Mouse (Mus musculus): ENCODE measurements around the gene Dpep1. TPM values are rescaled to one million over a fixed set of nuclear protein-coding genes. Genes with fewer than 3 reads are reported as not detected.
A peak's percentile ranks its signal among the peaks of the same experiment; 100 is the strongest.
"Not testable (repeated sequence)": the region's sequence is repeated elsewhere in the genome, so short reads cannot be mapped to it uniquely, and the experiment has no call there.

Dpep1 gene
- polyA plus RNA-seq, 1 experiment from 2014 or later, result 1.0 TPM

GRCm38 (mm10) chr8:123215430-123215829 is 29.4 kb downstream of the Dpep1 start:
- no peaks in the 10 kb centered on the region for H3K27me3 ChIP-seq (ENCODE audit: control insufficient read depth, insufficient read depth, low read length)
- ATAC-seq (replicated peaks; ENCODE audit: insufficient number of reproducible peaks, low FRiP score, low TSS enrichment), result no peak
- no peak overlapping the region for H3K4me3 ChIP-seq (ENCODE audit: low read depth, low read length)
- peaks cover 21% of the 10 kb centered on the region for H3K4me1 ChIP-seq (ENCODE audit: control insufficient read depth, insufficient read depth, low read length)
- H3K36me3 ChIP-seq (ENCODE audit: control insufficient read depth, insufficient read depth, low read length), result 0 out of 2 replicates have a peak, but pooled peaks cover 2% of the 10 kb centered on the region
- no peak overlapping the region for H3K9ac ChIP-seq (ENCODE audit: low read depth, low read length)
- H3K4me2 ChIP-seq, result peak overlapping the region; percentile 6; the same call in 1 of the 2 replicates
- H3K27ac ChIP-seq (ENCODE audit: low read depth, low read length), result no peak overlapping the region
- 40% methylated on average over 3 of the region's 3 CpGs for WGBS (ENCODE audit: insufficient replicate concordance)
- H3K9me3 ChIP-seq (replicated peaks; ENCODE audit: control insufficient read depth, low read length), result no peaks in the 10 kb centered on the region

GRCm38 (mm10) chr8:123220917-123221316 is 34.9 kb downstream of the Dpep1 start:
- 79% methylated on average over 1 of the region's 1 CpGs for WGBS (ENCODE audit: insufficient replicate concordance)
- Histone ChIP-seq H3K4me1 (ENCODE audit: control insufficient read depth, insufficient read depth, low read length) (peaks cover 8% of the 10 kb centered on the region), H3K9me3 (replicated peaks; ENCODE audit: control insufficient read depth, low read length) (no peaks in the 10 kb centered on the region), H3K27me3 (ENCODE audit: control insufficient read depth, insufficient read depth, low read length) (no peaks in the 10 kb centered on the region), H3K9ac (ENCODE audit: low read depth, low read length) (no peak overlapping the region), H3K36me3 (ENCODE audit: control insufficient read depth, insufficient read depth, low read length) (no peaks in the 10 kb centered on the region), H3K4me2 (no peak overlapping the region), H3K4me3 (ENCODE audit: low read depth, low read length) (no peak overlapping the region), H3K27ac (ENCODE audit: low read depth, low read length) (no peak overlapping the region)
- no peak for ATAC-seq (replicated peaks; ENCODE audit: insufficient number of reproducible peaks, low FRiP score, low TSS enrichment)

DNA sequence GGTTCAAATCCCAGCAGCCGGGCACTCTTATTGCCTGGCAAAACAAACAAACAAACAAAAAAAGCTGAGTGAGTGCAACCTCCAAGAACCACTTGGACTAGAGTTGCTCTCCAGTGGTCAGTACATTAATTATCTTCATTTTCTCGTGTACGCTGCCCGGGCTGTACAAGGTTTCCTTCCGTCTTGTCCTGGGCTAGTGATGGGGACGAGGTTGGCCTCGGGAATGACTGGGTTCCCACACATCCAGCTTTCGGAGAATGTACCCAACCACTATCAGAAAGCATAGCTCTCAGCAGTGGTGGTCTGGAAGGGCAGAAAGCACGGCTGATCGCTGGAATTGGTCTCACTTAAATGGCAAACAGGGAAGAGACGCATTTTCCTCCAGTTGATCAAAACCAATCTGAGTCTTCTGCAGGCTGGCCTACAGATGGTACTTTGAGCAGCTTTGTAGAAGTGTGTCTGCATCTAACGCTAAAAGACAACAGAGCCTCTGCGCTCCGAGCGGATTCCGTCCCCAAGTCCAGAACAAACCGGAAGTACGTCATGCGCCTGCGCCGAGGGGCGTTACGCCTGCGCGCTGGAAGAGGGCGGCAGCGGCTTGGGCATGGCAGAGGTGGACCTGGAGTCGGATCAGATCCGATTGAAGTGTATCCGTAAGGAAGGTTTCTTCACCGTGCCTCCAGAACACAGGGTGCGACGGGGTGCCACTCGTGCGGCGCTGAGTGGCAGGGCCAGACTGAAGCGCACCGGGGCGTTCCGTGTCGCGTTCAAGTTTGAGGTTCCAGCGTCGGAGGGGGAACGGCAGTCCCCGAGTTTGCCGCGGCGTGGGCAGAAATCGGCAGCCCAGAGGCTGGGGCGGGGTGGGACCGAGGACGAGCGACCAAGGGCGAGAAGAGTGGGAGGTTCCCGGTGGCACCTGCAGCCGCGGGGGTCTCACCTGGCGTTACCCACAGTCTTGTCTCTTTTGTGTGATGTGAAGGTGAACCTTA is 38.5 kb downstream of the Dpep1 start, which contains the start of gene Cdk10:
Gene Cdk10, plus strand, starts transcription at position 565 of the 989 bp plus-strand sequence.
- Histone ChIP-seq H3K36me3 (ENCODE audit: control insufficient read depth, insufficient read depth, low read length) (0 out of 2 replicates have a peak, but pooled peaks cover 3% of the 10 kb centered on the region), H3K9ac (ENCODE audit: low read depth, low read length) (peak within 1 kb of the TSS; percentile 90), H3K4me1 (ENCODE audit: control insufficient read depth, insufficient read depth, low read length) (peaks cover 8% of the 10 kb centered on the region), H3K9me3 (replicated peaks; ENCODE audit: control insufficient read depth, low read length) (no peaks in the 10 kb centered on the region), H3K4me3 (ENCODE audit: low read depth, low read length) (peak within 1 kb of the TSS; percentile 84), H3K4me2 (peak within 1 kb of the TSS; percentile 98), H3K27me3 (ENCODE audit: control insufficient read depth, insufficient read depth, low read length) (no peaks in the 10 kb centered on the region), H3K27ac (ENCODE audit: low read depth, low read length) (peak within 1 kb of the TSS; percentile 73)
- peak; percentile 83 for ATAC-seq (replicated peaks; ENCODE audit: insufficient number of reproducible peaks, low FRiP score, low TSS enrichment)
- WGBS (ENCODE audit: insufficient replicate concordance), result 3% methylated on average over 59 of the region's 59 CpGs

DNA sequence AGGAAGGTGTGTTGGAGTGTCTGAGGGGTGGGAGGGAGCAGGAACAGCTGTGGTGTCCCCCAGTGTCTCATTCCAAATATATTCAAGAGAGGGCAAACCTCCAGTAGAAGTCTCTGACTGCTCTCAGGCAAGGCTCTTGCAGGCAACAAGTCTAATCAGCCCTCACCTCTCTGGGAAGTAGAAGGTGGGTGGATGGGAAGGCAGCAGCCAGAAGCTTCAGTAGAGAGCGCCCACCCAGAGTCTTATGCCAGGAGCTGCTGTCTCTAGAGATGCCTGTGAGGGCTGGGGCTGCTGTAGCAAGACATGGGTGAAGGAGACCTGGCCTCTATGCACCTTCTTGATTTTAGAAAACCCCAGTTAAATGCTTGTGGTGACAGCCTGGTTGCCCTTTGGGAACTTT is 42.4 kb downstream of the Dpep1 start:
- H3K4me1 ChIP-seq (ENCODE audit: control insufficient read depth, insufficient read depth, low read length), result peaks cover 8% of the 10 kb centered on the region
- H3K4me2 ChIP-seq, result no peak overlapping the region
- H3K4me3 ChIP-seq (ENCODE audit: low read depth, low read length), result no peak overlapping the region
- H3K27me3 ChIP-seq (ENCODE audit: control insufficient read depth, insufficient read depth, low read length), result peaks cover 7% of the 10 kb centered on the region
- WGBS (ENCODE audit: insufficient replicate concordance), result 95% methylated on average over 1 of the region's 1 CpGs
- H3K36me3 ChIP-seq (ENCODE audit: control insufficient read depth, insufficient read depth, low read length), result 0 out of 2 replicates have a peak, but pooled peaks cover 3% of the 10 kb centered on the region
- no peaks in the 10 kb centered on the region for H3K9me3 ChIP-seq (replicated peaks; ENCODE audit: control insufficient read depth, low read length)
- no peak overlapping the region for H3K9ac ChIP-seq (ENCODE audit: low read depth, low read length)
- no peak overlapping the region for H3K27ac ChIP-seq (ENCODE audit: low read depth, low read length)
- no peak for ATAC-seq (replicated peaks; ENCODE audit: insufficient number of reproducible peaks, low FRiP score, low TSS enrichment)

DNA sequence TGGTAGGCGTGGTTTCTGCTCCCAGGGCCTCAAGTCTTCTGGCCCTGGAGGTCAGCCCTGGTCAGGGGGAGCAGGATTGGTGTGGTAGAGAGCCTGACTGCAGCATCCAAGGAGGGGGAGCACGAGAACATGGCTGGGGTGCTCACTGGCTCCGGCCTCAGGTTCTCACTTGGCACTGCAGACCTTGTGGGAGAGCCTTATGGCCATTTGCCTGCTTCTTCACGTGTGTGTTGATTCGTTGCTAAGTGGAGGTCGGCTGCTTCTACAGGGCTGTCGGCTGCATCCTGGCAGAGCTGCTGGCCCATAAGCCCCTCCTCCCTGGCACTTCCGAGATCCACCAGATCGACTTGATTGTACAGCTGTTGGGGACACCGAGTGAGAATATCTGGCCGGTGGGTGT is 44.3 kb downstream of the Dpep1 start:
- peaks cover 23% of the 10 kb centered on the region for H3K27me3 ChIP-seq (ENCODE audit: control insufficient read depth, insufficient read depth, low read length)
- not testable (repeated sequence) for H3K36me3 ChIP-seq (ENCODE audit: control insufficient read depth, insufficient read depth, low read length); H3K9me3 ChIP-seq (replicated peaks; ENCODE audit: control insufficient read depth, low read length); H3K4me2 ChIP-seq; H3K4me3 ChIP-seq (ENCODE audit: low read depth, low read length); H3K27ac ChIP-seq (ENCODE audit: low read depth, low read length); H3K4me1 ChIP-seq (ENCODE audit: control insufficient read depth, insufficient read depth, low read length); ATAC-seq (replicated peaks; ENCODE audit: insufficient number of reproducible peaks, low FRiP score, low TSS enrichment); H3K9ac ChIP-seq (ENCODE audit: low read depth, low read length)
- 75% methylated on average over 9 of the region's 11 CpGs for WGBS (ENCODE audit: insufficient replicate concordance)

DNA sequence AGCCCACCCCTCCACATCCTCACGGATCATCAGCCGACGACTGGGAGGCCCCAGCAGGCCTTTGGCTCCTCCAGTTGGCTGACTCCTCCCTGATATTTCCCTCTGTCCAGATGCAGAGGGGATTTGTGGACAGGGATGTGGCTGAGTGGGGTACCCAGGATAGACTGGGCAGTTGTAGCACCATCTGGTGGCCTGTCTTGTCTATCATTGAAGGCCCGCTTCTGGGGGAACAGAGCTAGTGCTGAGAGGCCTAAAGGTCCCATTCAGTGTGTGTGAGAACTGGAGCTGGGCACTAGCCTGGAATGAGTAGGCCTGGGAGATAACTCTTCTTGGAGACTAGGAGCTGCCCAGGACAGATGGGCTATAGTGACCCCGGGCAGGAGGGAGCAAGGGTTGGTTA is 45.7 kb downstream of the Dpep1 start:
- H3K27me3 ChIP-seq (ENCODE audit: control insufficient read depth, insufficient read depth, low read length), result peaks cover 30% of the 10 kb centered on the region
- 0 out of 2 replicates have a peak, but pooled peaks cover 3% of the 10 kb centered on the region for H3K36me3 ChIP-seq (ENCODE audit: control insufficient read depth, insufficient read depth, low read length)
- H3K9me3 ChIP-seq (replicated peaks; ENCODE audit: control insufficient read depth, low read length), result no peaks in the 10 kb centered on the region
- no peak overlapping the region for H3K4me3 ChIP-seq (ENCODE audit: low read depth, low read length)
- WGBS (ENCODE audit: insufficient replicate concordance), result 58% methylated on average over 5 of the region's 5 CpGs
- no peak overlapping the region for H3K4me2 ChIP-seq
- peaks cover 7% of the 10 kb centered on the region; the same call in 1 of the 2 replicates for H3K4me1 ChIP-seq (ENCODE audit: control insufficient read depth, insufficient read depth, low read length)
- no peak for ATAC-seq (replicated peaks; ENCODE audit: insufficient number of reproducible peaks, low FRiP score, low TSS enrichment)
- H3K9ac ChIP-seq (ENCODE audit: low read depth, low read length), result no peak overlapping the region
- H3K27ac ChIP-seq (ENCODE audit: low read depth, low read length), result no peak overlapping the region

DNA sequence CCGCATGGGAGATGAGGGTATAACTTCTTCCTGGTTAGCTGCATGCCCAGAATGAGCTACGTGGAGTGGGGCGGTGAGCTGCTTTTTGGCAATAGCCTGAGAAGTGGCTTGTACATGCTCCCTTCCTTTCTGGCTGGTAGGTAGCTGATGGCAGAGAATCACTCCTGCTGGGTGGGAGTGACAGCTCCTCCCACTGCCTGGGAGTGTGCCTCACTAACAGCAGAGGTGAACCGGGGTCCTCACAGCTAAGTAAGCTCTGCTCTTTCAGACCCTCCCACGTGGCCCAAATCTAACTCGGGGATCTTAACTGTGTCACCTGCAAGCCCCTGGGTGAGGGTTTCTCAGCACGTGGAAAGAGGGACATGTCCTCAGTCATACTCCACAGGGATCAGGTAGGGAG is 46.5 kb downstream of the Dpep1 start:
- Histone ChIP-seq H3K27me3 (ENCODE audit: control insufficient read depth, insufficient read depth, low read length) (peaks cover 31% of the 10 kb centered on the region), H3K4me3 (ENCODE audit: low read depth, low read length) (no peak overlapping the region), H3K27ac (ENCODE audit: low read depth, low read length) (no peak overlapping the region), H3K4me2 (no peak overlapping the region), H3K36me3 (ENCODE audit: control insufficient read depth, insufficient read depth, low read length) (0 out of 2 replicates have a peak, but pooled peaks cover 3% of the 10 kb centered on the region), H3K9ac (ENCODE audit: low read depth, low read length) (no peak overlapping the region), H3K4me1 (ENCODE audit: control insufficient read depth, insufficient read depth, low read length) (peaks cover 7% of the 10 kb centered on the region; the same call in 1 of the 2 replicates), H3K9me3 (replicated peaks; ENCODE audit: control insufficient read depth, low read length) (no peaks in the 10 kb centered on the region)
- WGBS (ENCODE audit: insufficient replicate concordance), result 36% methylated on average over 7 of the region's 7 CpGs
- ATAC-seq (replicated peaks; ENCODE audit: insufficient number of reproducible peaks, low FRiP score, low TSS enrichment), result no peak

DNA sequence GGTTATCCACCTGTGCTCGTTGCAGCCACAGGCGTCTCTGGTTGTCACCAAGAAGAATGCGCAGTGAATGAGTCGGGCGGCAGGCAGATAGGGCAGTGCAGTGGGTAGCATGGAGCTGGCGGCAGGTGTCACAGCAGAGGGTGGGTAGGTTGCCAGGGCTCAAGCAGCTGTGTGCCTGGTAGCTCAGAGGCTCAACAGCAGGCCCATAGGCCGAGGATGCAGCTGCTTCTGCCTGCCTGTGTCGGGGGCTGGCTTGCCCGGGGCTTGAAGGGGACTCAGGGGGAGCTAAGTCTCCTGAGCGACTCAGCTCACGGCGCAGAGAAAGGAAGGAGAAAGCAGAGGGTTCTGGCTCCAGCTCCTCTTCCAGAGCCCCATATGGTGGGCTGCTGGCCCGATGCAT is 47.3 kb downstream of the Dpep1 start:
- Histone ChIP-seq H3K4me2 (no peak overlapping the region), H3K9ac (ENCODE audit: low read depth, low read length) (no peak overlapping the region), H3K27me3 (ENCODE audit: control insufficient read depth, insufficient read depth, low read length) (peaks cover 31% of the 10 kb centered on the region), H3K27ac (ENCODE audit: low read depth, low read length) (no peak overlapping the region), H3K4me3 (ENCODE audit: low read depth, low read length) (no peak overlapping the region), H3K36me3 (ENCODE audit: control insufficient read depth, insufficient read depth, low read length) (0 out of 2 replicates have a peak, but pooled peaks cover 3% of the 10 kb centered on the region), H3K9me3 (replicated peaks; ENCODE audit: control insufficient read depth, low read length) (no peaks in the 10 kb centered on the region), H3K4me1 (ENCODE audit: control insufficient read depth, insufficient read depth, low read length) (peaks cover 7% of the 10 kb centered on the region; the same call in 1 of the 2 replicates)
- WGBS (ENCODE audit: insufficient replicate concordance), result 52% methylated on average over 13 of the region's 13 CpGs
- ATAC-seq (replicated peaks; ENCODE audit: insufficient number of reproducible peaks, low FRiP score, low TSS enrichment), result no peak

Data from heart, embryonic 11.5 days (tissue).